Mouse (Mus musculus): ENCODE measurements around the gene Btbd35f26.
"Not testable (repeated sequence)": the region's sequence is repeated elsewhere in the genome, so short reads cannot be mapped to it uniquely, and the experiment has no call there.

Btbd35f26 gene

GRCm38 (mm10) chrX:31336154-31336553 lies at the start of gene Btbd35f26:
TSS of gene Btbd35f26 (plus strand) at chrX:31336454.
- not testable (repeated sequence) for DNase-seq

- DNase-seq = not testable (repeated sequence)
Observed at GRCm38 (mm10) chrX:31341924-31342323, 5.7 kb downstream of the Btbd35f26 start.

GRCm38 (mm10) chrX:31383818-31384217 lies 47.6 kb downstream of the Btbd35f26 start, which contains the start of gene Btbd35f19:
TSS of gene Btbd35f19 (minus strand) at chrX:31383918.
- DNase-seq = not testable (repeated sequence)
